Mouse (Mus musculus) megakaryocyte, embryonic 14.5 days (primary cell): ENCODE results near the gene Csf2.

Experiments
- FLI1 ChIP-seq: IDR thresholded peaks from 2 replicates; pipeline ENCODE4 v1.6.1; 2012; ENCODE audit warnings: low read length, inconsistent platforms, mixed read lengths
- GATA1 ChIP-seq: IDR thresholded peaks from 3 replicates; pipeline ENCODE4 v1.6.1; 2012; ENCODE audit warnings: mixed read lengths, low read length, inconsistent platforms, borderline replicate concordance

DNA sequence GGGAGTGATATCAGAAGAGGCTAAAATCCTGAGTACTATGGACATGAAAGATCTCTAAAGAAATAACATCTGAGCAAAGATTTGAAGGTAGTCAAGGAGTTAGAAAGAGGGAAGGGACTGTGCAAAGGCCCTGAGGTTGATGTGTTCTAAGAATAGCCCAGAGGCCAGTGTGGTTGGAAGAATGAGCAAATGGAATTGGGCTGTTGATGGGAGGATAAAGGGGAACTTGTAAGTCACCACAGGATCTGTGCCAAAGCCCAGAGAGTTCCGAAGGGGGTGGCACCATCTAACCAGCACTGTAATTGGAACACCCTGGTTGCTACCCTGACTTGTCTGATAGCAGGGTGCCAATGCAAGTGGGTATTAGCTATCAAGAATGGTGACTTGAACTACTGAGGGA is 30.3 kb downstream of the Csf2 start:
- TF ChIP-seq GATA1 (no peak), FLI1 (no peak)
